ENCODE assay signal across 9 mouse cellular contexts in the genomic region with DNA sequence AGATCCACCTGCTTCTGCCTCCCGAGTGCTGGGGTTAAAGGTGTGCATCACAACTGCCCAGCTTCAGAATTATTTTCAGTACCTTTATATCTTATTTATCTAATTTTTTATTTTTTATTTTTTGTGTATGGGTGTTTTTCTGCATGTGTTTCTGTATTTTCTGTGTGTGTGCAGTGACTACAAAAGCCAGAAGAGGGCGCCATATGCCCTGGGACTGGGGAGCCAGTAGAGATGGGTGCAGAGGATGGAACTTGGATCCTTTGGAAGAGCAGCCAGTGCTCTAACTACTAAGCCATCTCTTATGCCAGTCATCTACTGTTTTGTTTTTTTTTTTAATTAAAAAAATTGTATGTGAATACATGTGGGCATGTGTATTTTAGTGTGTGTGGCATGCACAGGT. TPM values are rescaled to one million over a fixed set of nuclear protein-coding genes. Genes with fewer than 3 reads are reported as not detected.
DNase-seq lines count a peak whose midpoint lies in the region; ATAC-seq and TF ChIP-seq lines count a peak whose summit lies in the region.
"Had no signal": no experiment of that assay in that cellular context is flagged by ENCODE, and none has a peak within 500 bp of the region (broad histone marks: within the 10 kb centered on the region; RNA-seq: fewer than 3 reads in every experiment).

No protein-coding gene starts in this region.

- no peaks in the 10 kb centered on the region for H3K4me1 ChIP-seq in hindbrain, embryonic 11.5 days (replicated peaks; ENCODE audit: control insufficient read depth, insufficient read depth, low read length)
- no peaks in the 10 kb centered on the region for H3K4me1 ChIP-seq in hindbrain, embryonic 13.5 days (replicated peaks)
- no peaks in the 10 kb centered on the region for H3K4me1 ChIP-seq in lung, postnatal 0 days (ENCODE audit: insufficient read depth, low read depth, low read length)

- H3K4me2 ChIP-seq in hindbrain, embryonic 11.5 days (replicated peaks; ENCODE audit: low read depth, low read length), result no peak overlapping the region
- no peak overlapping the region for H3K4me2 ChIP-seq in hindbrain, embryonic 13.5 days
- no peak overlapping the region for H3K4me2 ChIP-seq in lung, postnatal 0 days (replicated peaks; ENCODE audit: low read depth, low read length)

- no peak overlapping the region for H3K9ac ChIP-seq in hindbrain, embryonic 11.5 days (ENCODE audit: low read depth, low read length)
- H3K9ac ChIP-seq in hindbrain, embryonic 13.5 days, result no peak overlapping the region
- H3K9ac ChIP-seq in lung, postnatal 0 days (replicated peaks; ENCODE audit: low read depth), result no peak overlapping the region

- no peak overlapping the region for H3K27ac ChIP-seq in hindbrain, embryonic 11.5 days (ENCODE audit: low read depth, low read length)
- no peak overlapping the region for H3K27ac ChIP-seq in hindbrain, embryonic 13.5 days
- no peak overlapping the region for H3K27ac ChIP-seq in lung, postnatal 0 days (ENCODE audit: low read length)
- H3K27ac ChIP-seq: macrophage had no signal

- TF ChIP-seq EP300 in lung, postnatal 0 days (IDR thresholded peaks at IDR 0.05), result no peak

- DNase-seq in hindbrain, embryonic 11.5 days (ENCODE audit: low spot score), result peak; percentile 40
- DNase-seq in B cell, adult 2 months, result peak; percentile 57 to 61
- DNase-seq in NIH3T3 (ENCODE audit: low read depth), result peak; percentile 60
- peak; percentile 24 for DNase-seq in lung, postnatal 0 days (ENCODE audit: low spot score)
- DNase-seq in urinary bladder, postnatal 10 days (ENCODE audit: low spot score), result no peak

- no peak for ATAC-seq in hindbrain, embryonic 11.5 days (ENCODE audit: low FRiP score)
- no peak for ATAC-seq in hindbrain, embryonic 13.5 days (ENCODE audit: low FRiP score)
- no peak for ATAC-seq in lung, postnatal 0 days
- no peak for ATAC-seq in frontal cortex, adult (ENCODE audit: low TSS enrichment)
- no peak for ATAC-seq in erythroid progenitor cell, adult 5-6 weeks (replicated peaks; ENCODE audit: low FRiP score, poor library complexity, severe bottlenecking)

- no peak overlapping the region for H3K4me3 ChIP-seq in hindbrain, embryonic 11.5 days (ENCODE audit: low read depth, low read length)
- no peak overlapping the region for H3K4me3 ChIP-seq in hindbrain, embryonic 13.5 days
- H3K4me3 ChIP-seq in lung, postnatal 0 days (ENCODE audit: low read depth, low read length), result no peak overlapping the region

- TF ChIP-seq CTCF in lung, postnatal 0 days (IDR thresholded peaks at IDR 0.05), result peak; percentile 67

- no peaks in the 10 kb centered on the region for H3K9me3 ChIP-seq in hindbrain, embryonic 11.5 days (ENCODE audit: control insufficient read depth, low read length)
- no peaks in the 10 kb centered on the region for H3K9me3 ChIP-seq in hindbrain, embryonic 13.5 days
- H3K9me3 ChIP-seq in lung, postnatal 0 days (ENCODE audit: low read length), result no peaks in the 10 kb centered on the region

- WGBS in hindbrain, embryonic 11.5 days, result 59% methylated on average over 2 of the region's 2 CpGs
- WGBS in hindbrain, embryonic 13.5 days, result 73% methylated on average over 2 of the region's 2 CpGs
- WGBS in lung, postnatal 0 days, result 59% methylated on average over 2 of the region's 2 CpGs

- no peaks in the 10 kb centered on the region for H3K36me3 ChIP-seq in hindbrain, embryonic 11.5 days (ENCODE audit: control insufficient read depth, insufficient read depth, low read length)
- H3K36me3 ChIP-seq in hindbrain, embryonic 13.5 days, result peaks cover 7% of the 10 kb centered on the region
- no peaks in the 10 kb centered on the region for H3K36me3 ChIP-seq in lung, postnatal 0 days (ENCODE audit: insufficient read depth, low read length)

- no peaks in the 10 kb centered on the region for H3K27me3 ChIP-seq in hindbrain, embryonic 11.5 days (ENCODE audit: control insufficient read depth, insufficient read depth, low read length)
- H3K27me3 ChIP-seq in hindbrain, embryonic 13.5 days, result no peaks in the 10 kb centered on the region
- H3K27me3 ChIP-seq in lung, postnatal 0 days (replicated peaks; ENCODE audit: insufficient read depth, low read length), result no peaks in the 10 kb centered on the region

RNA-seq across cellular contexts. Expression of a gene that starts 46.0 kb away (rescaled TPM):
- 34.6 and 36.5 TPM in 2 replicates for polyA plus RNA-seq in hindbrain, embryonic 11.5 days (2014; fragmentation: Nextera tagmentation; extraction: Ambion mirVana)
- 73.4 and 76.7 TPM in 2 replicates for polyA plus RNA-seq in hindbrain, embryonic 13.5 days (2015; fragmentation: Nextera tagmentation; extraction: Ambion mirVana)
- 10.1 and 10.8 TPM in 2 replicates for polyA plus RNA-seq in lung, postnatal 0 days (2015; fragmentation: Nextera tagmentation; extraction: Ambion mirVana)
- 10.5 TPM in 1 of 2 replicates, not detected in the other for total RNA-seq in erythroid progenitor cell, adult 5-6 weeks (2015; ENCODE audit: low replicate concordance)
- total RNA-seq in erythroid progenitor cell, adult 5-6 weeks (2017; ENCODE audit: low replicate concordance), result 0.90 TPM in 1 of 2 replicates, not detected in the other

RNA-seq across cellular contexts. Expression of a gene that starts 57.5 kb away (rescaled TPM):
- 217 and 230 TPM in 2 replicates for polyA plus RNA-seq in hindbrain, embryonic 11.5 days (2014; fragmentation: Nextera tagmentation; extraction: Ambion mirVana)
- polyA plus RNA-seq in hindbrain, embryonic 13.5 days (2015; fragmentation: Nextera tagmentation; extraction: Ambion mirVana), result 234 TPM in 2 replicates
- polyA plus RNA-seq in lung, postnatal 0 days (2015; fragmentation: Nextera tagmentation; extraction: Ambion mirVana), result 228 and 240 TPM in 2 replicates
- total RNA-seq in erythroid progenitor cell, adult 5-6 weeks (2015; ENCODE audit: low replicate concordance), result 12.2 and 13.7 TPM in 2 replicates
- 20.5 and 23.3 TPM in 2 replicates for total RNA-seq in erythroid progenitor cell, adult 5-6 weeks (2017; ENCODE audit: low replicate concordance)
